Mouse (Mus musculus): Measurements from ENCODE around the gene Rbbp4.

DNA sequence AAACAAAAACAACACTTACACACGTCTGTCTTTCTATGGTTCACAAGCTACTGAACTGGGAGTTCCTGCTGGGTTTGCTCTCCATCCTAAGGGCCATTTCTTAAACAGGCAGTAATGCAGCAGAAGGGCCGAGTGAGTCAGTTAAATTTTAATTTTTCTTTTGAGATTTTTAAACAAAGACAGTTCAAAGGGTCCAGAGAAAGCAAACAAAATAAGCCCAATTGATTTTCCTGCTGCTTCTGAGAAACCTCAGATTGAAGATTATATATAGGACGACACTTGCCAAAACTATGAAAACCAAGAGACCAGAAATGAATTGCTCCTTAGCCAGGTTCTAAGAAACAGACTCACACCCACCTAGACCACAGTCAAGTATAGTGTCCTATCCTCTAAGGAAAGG is 21.3 kb downstream of the Rbbp4 start:
- TF ChIP-seq POLR2A (IDR thresholded peaks at IDR 0.05; ENCODE audit: extremely low read depth, insufficient read depth, low read length) (no peak), CTCF (IDR thresholded peaks at IDR 0.05; ENCODE audit: extremely low read depth, insufficient read depth, low read length) (no peak)
